Mouse (Mus musculus) embryonic facial prominence, embryonic 15.5 days (tissue): Measurements from ENCODE around the gene AC124502.3. TPM values are rescaled to one million over a fixed set of nuclear protein-coding genes. Genes with fewer than 3 reads are reported as not detected.
A peak's percentile ranks its signal among the peaks of the same experiment; 100 is the strongest.
"Not testable (repeated sequence)": the region's sequence is repeated elsewhere in the genome, so short reads cannot be mapped to it uniquely, and the experiment has no call there.

Source experiments
- ATAC-seq: fragments of 200-750 bp; cut with Nextera tagmentation; 2 replicates; pipeline ENCODE4 v1.8.0; 2017; ENCODE audit warnings: low read depth, moderate TSS enrichment; ENCODE audit not compliant: insufficient number of reproducible peaks, low FRiP score, low TSS enrichment
- H3K27ac ChIP-seq: fragments of 300-500 bp; sonication (generic); replicated peaks from 2 replicates; pipeline ENCODE4 v1.5.1; 2015; ENCODE audit warnings: mild to moderate bottlenecking, inconsistent platforms
- H3K27me3 ChIP-seq: fragments of 300-500 bp; sonication (generic); 2 replicates; pipeline ENCODE4 v1.6.1; 2015; ENCODE audit warnings: inconsistent platforms
- H3K36me3 ChIP-seq: fragments of 300-500 bp; sonication (generic); 2 replicates; pipeline ENCODE4 v1.6.1; 2015; ENCODE audit warnings: mild to moderate bottlenecking, inconsistent platforms
- H3K4me1 ChIP-seq: fragments of 300-500 bp; sonication (generic); 2 replicates; pipeline ENCODE4 v1.6.1; 2015; ENCODE audit warnings: inconsistent platforms
- H3K4me2 ChIP-seq: fragments of 300-500 bp; sonication (generic); replicated peaks from 2 replicates; pipeline ENCODE4 v1.6.1; 2015; ENCODE audit warnings: mild to moderate bottlenecking, inconsistent platforms
- H3K4me3 ChIP-seq: fragments of 300-500 bp; sonication (generic); replicated peaks from 2 replicates; pipeline ENCODE4 v1.5.1; 2015; ENCODE audit warnings: mild to moderate bottlenecking, inconsistent platforms
- H3K9ac ChIP-seq: fragments of 300-500 bp; sonication (generic); 2 replicates; pipeline ENCODE4 v1.6.1; 2015; ENCODE audit warnings: inconsistent platforms
- H3K9me3 ChIP-seq: fragments of 300-500 bp; sonication (generic); replicated peaks from 2 replicates; pipeline ENCODE4 v1.6.1; 2016; ENCODE audit warnings: inconsistent platforms
- WGBS: fragments of 180-500 bp; shearing (Covaris S2); methylation state at CpG from one replicate; pipeline ENCODE4 v1.1.7; 2015; 5-methylcytosine and 5-hydroxymethylcytosine counted together
- polyA plus RNA-seq: library from polyadenylated mRNA; unstranded; fragments of >200 nt; fragmentation: Nextera tagmentation; extraction: Ambion mirVana; gene quantifications from 2 replicates; pipeline ENCODE4 v1.2.1, GENCODE M21; 2015

Gene AC124502.3
- polyA plus RNA-seq, 1 experiment from 2014 or later, result 1.9 TPM

DNA sequence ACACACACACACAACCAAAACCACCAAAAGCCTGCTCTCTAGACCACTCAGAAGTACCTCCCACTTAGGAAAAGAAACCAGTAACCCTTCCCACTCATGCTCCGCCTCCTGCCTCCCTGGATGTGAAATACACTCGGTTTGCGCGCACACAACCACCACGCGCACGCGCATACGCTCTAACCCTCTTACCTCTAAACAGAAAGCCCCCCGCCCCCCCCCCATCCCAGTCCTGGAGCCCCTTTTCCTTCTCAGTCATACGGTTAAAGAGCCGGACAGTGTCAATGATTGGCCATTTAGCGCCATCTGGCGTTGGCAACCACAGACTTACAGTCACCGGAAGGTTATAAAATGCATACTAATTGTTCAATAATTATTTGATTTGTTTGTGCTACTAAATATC is 34.3 kb downstream of the AC124502.3 start:
- Histone ChIP-seq H3K4me1 (peaks cover 47% of the 10 kb centered on the region), H3K4me2 (peak overlapping the region; percentile 82), H3K27me3 (peaks cover 6% of the 10 kb centered on the region), H3K36me3 (no peaks in the 10 kb centered on the region), H3K27ac (peak overlapping the region; percentile 98), H3K4me3 (peak overlapping the region; percentile 70), H3K9ac (no peak overlapping the region), H3K9me3 (no peaks in the 10 kb centered on the region)
- WGBS, result 1% methylated on average over 15 of the region's 15 CpGs
- ATAC-seq, result no peak

DNA sequence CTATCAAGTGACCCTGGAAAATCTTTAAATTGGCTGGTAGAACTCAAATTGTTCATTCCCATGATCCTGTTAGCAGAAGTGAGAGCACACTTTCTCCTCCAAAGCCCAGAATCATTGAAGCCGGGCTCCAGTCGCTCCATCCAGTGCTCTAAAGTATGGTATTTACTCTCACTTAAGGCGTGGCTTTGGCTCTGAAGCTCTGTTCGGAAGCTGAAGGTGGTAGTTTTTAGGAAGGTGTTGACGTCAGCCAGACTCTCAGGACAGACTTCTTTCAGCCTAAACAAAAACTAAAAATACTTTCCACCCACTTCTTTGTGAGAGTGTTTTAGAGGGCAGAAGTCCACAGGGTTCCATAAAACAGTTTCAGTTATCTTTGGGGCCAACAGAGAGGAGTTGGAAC is 34.8 kb downstream of the AC124502.3 start:
- Histone ChIP-seq H3K27me3 (peaks cover 3% of the 10 kb centered on the region), H3K36me3 (no peaks in the 10 kb centered on the region), H3K4me2 (no peak overlapping the region), H3K4me3 (peak overlapping the region; percentile 70; the same call in 1 of the 2 replicates), H3K9ac (no peak overlapping the region), H3K4me1 (peaks cover 43% of the 10 kb centered on the region), H3K9me3 (no peaks in the 10 kb centered on the region), H3K27ac (no peak overlapping the region)
- ATAC-seq, result no peak
- WGBS, result 33% methylated on average over 5 of the region's 5 CpGs

DNA sequence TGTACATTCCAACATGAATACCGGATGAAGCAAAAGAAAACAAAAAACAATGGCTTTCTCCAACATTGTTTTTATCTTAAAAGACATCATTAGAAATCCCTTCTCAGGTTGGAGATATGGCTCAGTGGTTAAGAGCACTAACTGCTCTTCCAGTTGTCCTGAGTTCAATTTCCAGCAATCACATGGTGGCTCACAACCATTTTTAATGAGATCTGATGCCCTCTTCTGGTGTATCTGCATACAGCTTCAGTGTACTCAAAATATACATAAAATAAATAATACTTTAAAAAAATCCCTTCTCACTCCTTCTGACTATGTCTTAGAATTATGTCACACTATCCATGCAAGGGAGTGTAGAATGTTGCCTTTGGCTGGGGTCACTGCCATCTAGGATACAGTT is 40.6 kb downstream of the AC124502.3 start:
- Histone ChIP-seq H3K27ac (no peak overlapping the region), H3K9me3 (no peaks in the 10 kb centered on the region), H3K4me1 (no peaks in the 10 kb centered on the region), H3K36me3 (no peaks in the 10 kb centered on the region), H3K9ac (no peak overlapping the region), H3K4me3 (no peak overlapping the region), H3K4me2 (no peak overlapping the region), H3K27me3 (peaks cover 41% of the 10 kb centered on the region)
- ATAC-seq, result no peak
- WGBS, result 80% methylated on average over 1 of the region's 1 CpGs

DNA sequence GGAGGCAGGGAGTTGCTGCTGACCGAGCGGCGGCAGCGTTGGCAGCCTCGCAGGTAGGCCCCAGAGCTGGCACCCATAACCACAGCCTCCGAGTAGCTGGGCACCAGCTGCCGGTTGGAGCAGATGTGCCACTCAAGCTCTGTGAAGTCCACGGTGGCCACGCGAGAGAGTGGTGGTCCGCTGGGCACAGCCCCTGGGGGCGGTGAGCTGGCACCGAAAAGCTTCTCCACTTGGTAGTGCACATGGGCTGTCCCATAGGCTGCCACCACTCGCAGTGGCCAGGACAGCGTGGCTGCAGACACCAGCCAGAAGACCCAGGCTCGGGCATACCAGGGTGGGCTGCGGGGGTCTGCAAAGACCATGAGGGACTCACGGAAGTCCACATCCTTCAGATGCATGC is 43.3 kb downstream of the AC124502.3 start:
- Histone ChIP-seq H3K4me2 (no peak overlapping the region), H3K27ac (no peak overlapping the region), H3K9me3 (no peaks in the 10 kb centered on the region), H3K27me3 (peaks cover 65% of the 10 kb centered on the region), H3K4me3 (no peak overlapping the region), H3K4me1 (peaks cover 14% of the 10 kb centered on the region), H3K9ac (no peak overlapping the region), H3K36me3 (no peaks in the 10 kb centered on the region)
- 69% methylated on average over 18 of the region's 18 CpGs for WGBS
- ATAC-seq, result no peak

DNA sequence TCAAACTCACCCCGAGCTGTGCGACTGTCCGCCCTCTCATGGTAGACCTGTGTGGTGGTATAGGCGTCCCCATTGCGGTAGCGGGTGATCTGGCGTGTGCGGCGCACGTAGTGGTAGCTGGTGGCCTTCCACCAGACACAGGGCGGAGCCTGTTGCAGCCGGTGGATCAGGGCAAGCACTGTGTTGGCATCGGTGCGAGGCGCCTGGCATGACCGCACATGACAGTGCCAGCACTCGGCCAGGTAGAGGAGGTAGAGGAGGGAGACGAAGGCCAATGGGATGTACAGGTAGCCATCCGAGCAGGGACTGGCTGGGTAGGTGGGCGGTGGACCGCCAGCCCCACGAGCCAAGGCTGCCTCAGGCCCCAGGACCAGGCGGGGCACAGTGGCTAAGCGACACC is 43.9 kb downstream of the AC124502.3 start:
- Histone ChIP-seq H3K9ac (no peak overlapping the region), H3K36me3 (no peaks in the 10 kb centered on the region), H3K4me1 (peaks cover 18% of the 10 kb centered on the region), H3K9me3 (no peaks in the 10 kb centered on the region), H3K27me3 (peaks cover 65% of the 10 kb centered on the region), H3K4me3 (no peak overlapping the region), H3K27ac (no peak overlapping the region), H3K4me2 (no peak overlapping the region)
- no peak for ATAC-seq
- 69% methylated on average over 24 of the region's 24 CpGs for WGBS

DNA sequence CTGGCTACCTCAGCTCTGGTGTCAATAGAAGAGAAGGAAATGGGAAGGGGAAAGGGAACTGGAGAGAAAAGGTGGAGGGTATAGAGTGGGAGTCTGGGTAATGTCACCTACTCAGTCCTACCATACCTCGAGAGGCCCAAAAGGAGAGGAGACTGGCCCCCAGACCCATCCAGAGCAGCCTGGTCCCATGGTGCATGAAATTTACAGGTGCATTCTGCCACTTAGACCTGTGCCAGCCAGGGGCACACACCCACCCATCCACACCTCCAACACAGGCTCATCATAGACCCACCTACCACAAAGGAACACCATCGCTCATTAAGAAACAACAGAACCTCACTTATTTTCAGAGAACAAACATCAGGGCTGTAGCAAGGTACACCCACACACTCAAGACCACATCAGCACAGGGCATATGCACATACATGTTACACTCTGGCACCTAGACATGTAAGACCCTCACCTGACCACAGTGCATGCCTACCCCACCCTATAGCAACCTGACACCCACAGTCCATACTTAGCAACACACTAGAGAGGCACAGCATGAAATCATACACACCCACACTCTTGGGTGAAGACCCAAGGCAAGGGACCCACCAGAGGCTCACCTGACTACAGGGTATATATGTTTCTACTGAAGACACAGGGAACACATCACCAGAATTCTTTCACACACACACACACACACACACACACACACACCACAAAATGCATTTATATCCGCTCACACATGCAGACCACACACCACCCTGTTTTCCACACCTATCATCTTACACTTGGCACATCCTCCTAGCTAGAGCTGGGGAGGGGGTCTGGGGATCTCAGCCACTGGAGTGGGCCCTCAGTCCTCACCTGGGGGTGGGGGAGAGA is 45.5 kb downstream of the AC124502.3 start:
- Histone ChIP-seq H3K9ac (no peak overlapping the region), H3K4me1 (peaks cover 24% of the 10 kb centered on the region), H3K27me3 (peaks cover 65% of the 10 kb centered on the region), H3K4me2 (peak overlapping the region; percentile 91), H3K4me3 (peak overlapping the region; percentile 49; the same call in 1 of the 2 replicates), H3K27ac (no peak overlapping the region), H3K9me3 (no peaks in the 10 kb centered on the region), H3K36me3 (no peaks in the 10 kb centered on the region)
- 64% methylated on average over 3 of the region's 3 CpGs for WGBS
- ATAC-seq, result no peak

DNA sequence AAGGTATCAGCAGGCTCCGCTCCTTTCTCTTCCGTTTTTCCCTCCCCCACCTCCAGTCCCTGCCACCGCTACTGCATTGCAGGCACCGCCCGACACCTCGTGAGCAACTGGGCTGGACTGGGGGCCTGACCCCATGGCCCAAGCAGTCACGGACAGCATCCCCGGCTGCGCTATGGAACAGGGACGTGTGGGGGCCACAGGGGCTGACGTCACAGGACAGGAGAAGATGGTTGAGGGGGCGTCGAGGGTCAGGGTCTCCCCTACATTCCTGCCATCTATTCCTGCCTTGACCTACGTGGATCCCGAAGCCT is 46.1 kb downstream of the AC124502.3 start:
- Histone ChIP-seq H3K9me3 (no peaks in the 10 kb centered on the region), H3K4me3 (peak overlapping the region; percentile 49), H3K27me3 (peaks cover 65% of the 10 kb centered on the region), H3K27ac (no peak overlapping the region), H3K9ac (no peak overlapping the region), H3K4me2 (peak overlapping the region; percentile 91), H3K4me1 (peaks cover 27% of the 10 kb centered on the region), H3K36me3 (peaks cover 2% of the 10 kb centered on the region; the same call in 1 of the 2 replicates)
- 9% methylated on average over 15 of the region's 15 CpGs for WGBS
- no peak for ATAC-seq

DNA sequence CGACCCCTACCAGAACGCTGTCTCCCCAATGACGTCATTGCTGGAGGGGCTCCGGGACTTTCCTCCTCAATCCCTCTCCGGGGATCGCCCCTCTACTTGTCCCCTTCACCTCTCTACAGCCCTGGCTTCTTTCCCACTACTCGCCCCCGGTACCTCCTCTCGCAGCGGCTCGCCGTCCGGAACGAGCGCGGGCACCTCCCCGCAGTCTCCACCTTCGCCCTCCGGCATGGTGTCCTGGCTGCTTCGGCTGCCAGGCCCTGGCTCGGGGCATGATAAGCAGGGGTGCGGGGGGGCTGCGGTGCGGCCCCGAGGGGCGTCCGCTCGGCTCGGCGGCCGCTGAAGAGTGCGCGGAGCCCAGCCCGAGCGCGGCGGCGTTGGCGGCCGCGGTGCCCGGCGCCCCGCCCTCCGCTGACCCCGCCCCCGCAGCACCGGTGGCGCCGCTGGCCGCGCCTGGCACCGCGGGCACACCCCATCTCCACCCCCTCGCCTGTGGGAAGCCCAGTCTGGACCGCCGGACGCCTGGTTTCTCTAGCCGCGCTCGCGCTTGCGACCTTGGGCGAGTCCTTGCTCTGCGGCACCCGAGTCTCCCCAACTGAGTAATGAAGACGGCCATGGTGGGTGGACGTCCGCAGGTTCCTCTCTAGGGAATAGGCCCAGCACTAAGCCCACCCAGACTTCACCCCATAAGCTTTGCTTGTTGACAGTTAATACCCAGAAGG is 46.6 kb downstream of the AC124502.3 start, which contains the start of gene Tmem151a:
Gene Tmem151a, minus strand, starts transcription at position 387 of the 719 bp plus-strand sequence.
- ATAC-seq, result no peak
- H3K27ac ChIP-seq, result no peak within 1 kb of the TSS
- 0 out of 2 replicates have a peak within 1 kb of the TSS, but pooled peaks have one; percentile 18 for H3K9ac ChIP-seq
- peak within 1 kb of the TSS; percentile 49 for H3K4me3 ChIP-seq
- under 1% methylated on average over 62 of the region's 69 CpGs for WGBS
- H3K27me3 ChIP-seq, result peaks cover 62% of the 10 kb centered on the region
- H3K36me3 ChIP-seq, result peaks cover 5% of the 10 kb centered on the region; the same call in 1 of the 2 replicates
- H3K4me2 ChIP-seq, result peak within 1 kb of the TSS; percentile 91
- H3K4me1 ChIP-seq, result peaks cover 27% of the 10 kb centered on the region
- no peaks in the 10 kb centered on the region for H3K9me3 ChIP-seq

DNA sequence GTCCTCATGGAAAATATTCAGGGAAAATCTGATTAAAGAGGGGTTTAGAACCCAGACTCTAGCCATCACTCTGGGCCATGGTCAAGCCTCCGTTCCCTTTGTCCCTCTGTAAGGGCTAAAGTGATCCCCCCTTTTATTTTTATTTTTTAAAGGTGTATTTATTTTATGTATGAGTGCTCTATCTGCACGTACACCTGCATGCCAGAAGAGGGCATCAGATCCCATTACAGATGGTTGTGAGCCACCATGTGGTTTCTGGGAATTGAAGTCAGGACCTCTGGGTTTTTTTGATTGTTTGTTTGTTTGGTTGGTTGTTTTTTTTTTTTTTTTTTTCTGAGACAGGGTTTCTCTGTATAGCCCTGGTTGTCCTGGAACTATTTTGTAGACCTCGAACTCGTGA is 47.8 kb downstream of the AC124502.3 start:
- not testable (repeated sequence) for H3K9me3 ChIP-seq, ATAC-seq, H3K4me3 ChIP-seq, H3K4me2 ChIP-seq, H3K27ac ChIP-seq, H3K9ac ChIP-seq
- peaks cover 27% of the 10 kb centered on the region for H3K4me1 ChIP-seq
- H3K27me3 ChIP-seq, result peaks cover 51% of the 10 kb centered on the region
- H3K36me3 ChIP-seq, result peaks cover 17% of the 10 kb centered on the region
- WGBS, result 57% methylated on average over 4 of the region's 4 CpGs

DNA sequence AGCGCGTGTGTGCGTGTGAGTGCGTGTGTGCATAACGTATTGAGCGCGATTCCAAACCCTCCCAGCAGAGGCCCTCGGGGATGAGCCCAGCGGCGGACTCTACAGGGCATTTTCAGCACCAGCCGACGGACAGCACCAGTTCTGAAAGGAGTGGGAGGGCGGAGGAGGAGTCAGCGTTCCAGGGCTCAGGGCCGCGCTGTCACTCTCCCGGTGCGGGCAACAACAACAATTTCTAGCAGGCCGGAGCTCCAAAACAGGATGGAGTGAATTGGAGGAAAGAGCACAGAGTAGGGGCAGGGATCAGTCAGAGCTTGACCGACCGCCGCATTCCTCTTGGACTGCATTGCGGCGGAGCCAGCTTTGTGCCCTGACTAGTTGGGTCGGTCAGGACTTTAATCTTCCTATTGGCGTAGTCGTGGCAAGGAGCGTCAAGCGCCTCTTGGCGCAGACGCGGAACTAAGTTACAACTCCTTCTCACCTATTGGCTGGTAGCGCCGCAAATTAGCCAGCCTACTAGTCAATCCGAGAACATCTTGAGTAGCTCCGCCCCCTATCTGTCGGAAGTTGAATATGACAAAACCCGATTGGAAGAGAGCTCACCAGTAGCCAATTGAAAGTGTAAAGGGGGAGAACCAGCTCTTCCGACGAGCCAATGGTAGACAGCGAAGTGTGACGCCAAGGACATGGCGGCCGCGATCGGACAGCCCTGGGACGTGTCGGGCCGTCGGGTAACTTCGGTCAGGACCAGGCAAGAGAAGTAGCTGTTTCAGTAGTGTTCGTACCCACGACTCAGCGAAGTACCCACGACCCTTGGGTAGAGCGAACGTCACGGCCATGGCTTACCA is 49.4 kb downstream of the AC124502.3 start, which contains the start of gene Yif1a:
Gene Yif1a, plus strand, starts transcription at position 655 of the 845 bp plus-strand sequence.
- Histone ChIP-seq H3K9me3 (no peaks in the 10 kb centered on the region), H3K27me3 (peaks cover 35% of the 10 kb centered on the region), H3K9ac (peak within 1 kb of the TSS; percentile 57), H3K36me3 (peaks cover 33% of the 10 kb centered on the region), H3K4me3 (peak within 1 kb of the TSS; percentile 78), H3K4me2 (peak within 1 kb of the TSS; percentile 55), H3K4me1 (peaks cover 27% of the 10 kb centered on the region), H3K27ac (peak within 1 kb of the TSS; percentile 87)
- under 1% methylated on average over 58 of the region's 58 CpGs for WGBS
- peak; percentile 91 for ATAC-seq
